Mouse (Mus musculus) adrenal gland, adult 2 months (tissue): ENCODE measurements around the gene Anapc15-ps. TPM values are rescaled to one million over a fixed set of nuclear protein-coding genes. Genes with fewer than 3 reads are reported as not detected.
A peak's percentile ranks its signal among the peaks of the same experiment; 100 is the strongest.

Experiments used
- DNase-seq: peaks from one replicate; pipeline ENCODE4 v3.0.0; 2021
- polyA plus RNA-seq: library from polyadenylated mRNA; depleted of rRNA; stranded (reverse); fragments of >200 nt; gene quantifications from 2 replicates; pipeline ENCODE4 v1.2.3, GENCODE M21; 2012
- total RNA-seq, 2 experiments: library from RNA; stranded (reverse); gene quantifications; 2 replicates each; pipeline ENCODE4 v1.2.3; 2021

Gene Anapc15-ps
- total and polyA plus RNA-seq, 3 experiments: not detected

GRCm38 (mm10) chr10:95691347-95691746 is 18.1 kb upstream of the Anapc15-ps start:
- DNase-seq: no peak

DNA sequence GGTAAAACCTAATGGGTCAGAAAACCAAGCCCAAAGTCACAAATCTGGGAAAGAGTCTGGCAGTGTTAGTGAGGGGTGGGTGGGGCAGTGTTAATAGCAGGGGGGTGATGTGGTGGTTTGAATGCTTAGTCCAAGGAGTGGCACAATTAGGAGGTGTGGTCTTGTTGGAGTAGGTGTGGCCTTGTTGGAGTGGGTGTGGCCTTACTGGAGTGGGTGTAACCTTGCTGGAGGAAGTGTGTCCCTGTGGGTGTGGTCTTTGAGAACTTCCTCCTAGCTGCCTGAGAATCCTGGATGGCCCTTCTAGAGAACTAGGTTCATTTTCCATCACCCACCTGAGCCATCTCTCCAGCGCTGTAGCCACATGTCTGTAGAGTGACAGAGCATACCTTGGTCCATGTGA is 16.6 kb upstream of the Anapc15-ps start:
- no peak for DNase-seq

DNA sequence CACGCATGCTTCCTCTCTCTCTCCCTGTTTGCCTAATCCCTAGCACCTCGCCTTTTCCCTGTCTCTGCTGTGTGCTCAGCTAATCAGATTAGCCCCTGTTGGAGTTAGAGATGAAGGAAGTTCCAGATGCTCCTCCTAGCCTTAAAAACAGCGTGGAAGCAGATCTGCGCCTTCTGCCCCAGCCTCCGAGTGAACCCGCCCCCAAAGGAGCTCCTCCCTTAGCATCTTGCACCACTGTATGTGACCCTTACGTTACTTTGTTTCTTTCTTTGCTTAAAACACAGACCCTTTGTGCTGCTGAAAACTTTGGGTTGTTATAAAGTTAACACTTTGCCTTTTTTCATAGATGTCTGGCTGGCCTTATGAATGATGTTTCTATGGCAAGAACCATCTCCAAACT is 15.8 kb upstream of the Anapc15-ps start:
- no peak for DNase-seq

DNA sequence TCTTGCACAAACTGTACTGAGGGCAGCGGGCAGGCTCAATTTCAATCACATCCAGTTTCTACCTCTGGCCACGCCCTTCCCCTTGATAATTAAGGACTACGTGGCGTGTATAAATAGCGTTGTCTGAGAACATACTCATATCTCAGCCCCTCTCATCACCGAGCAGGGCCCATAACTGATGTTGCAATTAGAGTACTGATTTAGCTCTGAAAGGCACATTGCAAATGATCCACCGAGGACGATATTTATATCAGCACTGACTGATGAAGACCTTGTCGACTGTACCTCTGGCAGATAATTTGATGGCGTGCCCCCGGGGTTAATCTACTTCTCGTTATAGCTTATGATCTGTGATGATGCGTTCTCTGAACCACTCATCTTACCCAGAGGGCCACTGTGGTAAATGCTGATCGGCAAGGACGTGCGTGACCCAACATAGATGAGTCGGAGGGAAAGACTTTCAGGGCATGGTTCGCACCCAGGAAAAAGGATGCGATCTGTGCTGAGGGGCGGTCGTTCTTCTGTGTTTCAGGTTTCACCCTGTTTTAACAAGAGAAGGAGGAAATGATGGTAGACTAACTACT is 14.4 kb upstream of the Anapc15-ps start:
- DNase-seq: no peak

- DNase-seq: no peak
These were observed 12.8 kb upstream of the Anapc15-ps start for GRCm38 (mm10) chr10:95686041-95686440.

DNA sequence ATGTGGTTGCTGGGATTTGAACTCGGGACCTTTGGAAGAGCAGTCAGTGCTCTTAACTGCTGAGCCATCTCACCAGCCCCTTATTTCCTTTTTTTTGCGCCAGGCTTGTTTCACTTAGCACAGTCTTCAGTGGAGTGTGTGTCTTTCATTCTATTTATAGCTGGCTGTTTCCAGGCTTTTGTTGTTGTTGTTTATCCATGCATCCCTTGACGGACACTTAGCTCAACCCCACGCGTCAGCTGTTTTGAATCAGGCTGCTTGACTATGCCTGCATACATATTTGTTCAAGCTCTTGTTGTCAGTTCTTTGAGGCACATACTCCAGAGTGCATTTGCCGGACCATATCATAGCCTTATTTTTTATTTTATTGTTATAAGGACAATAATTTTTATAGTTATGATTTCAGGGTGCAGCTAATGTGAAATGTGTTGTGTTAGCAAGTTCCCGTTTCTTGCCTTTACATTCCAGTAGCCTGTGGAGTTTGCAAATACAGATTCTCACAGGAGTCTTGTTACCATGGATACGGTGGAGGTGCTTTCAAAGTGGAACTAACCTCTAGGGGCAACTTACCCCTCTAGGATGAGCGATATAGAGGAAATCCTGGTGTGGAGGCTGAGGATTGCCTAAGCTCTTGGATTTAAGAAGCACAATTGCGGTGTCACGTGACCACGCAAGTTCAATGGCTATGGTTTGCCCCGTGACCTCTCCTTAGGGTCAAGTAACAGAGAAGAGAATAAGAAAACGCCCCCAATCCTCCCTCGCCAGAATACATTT is 11.7 kb upstream of the Anapc15-ps start:
- DNase-seq: no peak

GRCm38 (mm10) chr10:95684250-95684649 is 11.0 kb upstream of the Anapc15-ps start:
- no peak for DNase-seq

DNA sequence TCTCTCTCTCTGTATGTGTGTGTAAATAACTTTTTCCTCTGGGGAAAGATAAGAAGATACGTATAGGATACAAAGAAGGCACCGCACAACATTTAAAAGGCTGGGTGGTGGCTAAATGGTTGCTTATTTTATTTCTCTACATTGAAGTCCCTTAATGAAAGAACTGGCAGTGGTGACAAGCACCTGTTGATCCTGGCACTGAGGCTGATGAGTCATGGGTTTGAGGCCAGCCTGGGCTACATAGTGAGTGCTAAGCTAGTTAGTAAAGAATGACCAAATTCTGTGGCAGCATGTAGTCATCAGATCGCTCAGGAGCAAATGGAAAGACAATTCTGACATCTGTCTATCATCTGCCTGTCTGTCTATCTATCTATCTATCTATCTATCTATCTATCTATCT is 10.5 kb upstream of the Anapc15-ps start:
- no peak for DNase-seq

DNA sequence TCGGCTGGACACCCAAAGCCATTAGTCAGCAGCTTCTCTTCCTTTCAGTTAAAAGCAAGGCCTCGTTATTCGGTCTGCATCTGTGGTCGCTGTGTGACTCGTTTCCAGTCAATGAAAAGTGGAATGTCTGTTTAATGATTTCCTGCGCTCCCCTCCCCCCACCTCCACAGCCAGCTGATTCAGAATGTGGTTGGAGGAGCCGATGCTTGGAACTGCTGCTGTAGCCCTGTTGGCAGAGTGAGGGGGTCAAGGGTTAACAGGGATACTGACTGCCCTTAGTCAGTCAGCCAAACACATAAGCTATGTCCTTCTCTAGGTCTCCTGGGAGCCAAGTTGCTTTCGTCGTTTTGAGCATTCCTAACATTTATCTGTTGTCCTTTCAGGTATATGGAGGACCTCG is 9.7 kb upstream of the Anapc15-ps start:
- peak; percentile 21 for DNase-seq

GRCm38 (mm10) chr10:95682091-95682740 is 9.0 kb upstream of the Anapc15-ps start:
- DNase-seq: no peak

GRCm38 (mm10) chr10:95681481-95681880 is 8.2 kb upstream of the Anapc15-ps start:
- no peak for DNase-seq

DNA sequence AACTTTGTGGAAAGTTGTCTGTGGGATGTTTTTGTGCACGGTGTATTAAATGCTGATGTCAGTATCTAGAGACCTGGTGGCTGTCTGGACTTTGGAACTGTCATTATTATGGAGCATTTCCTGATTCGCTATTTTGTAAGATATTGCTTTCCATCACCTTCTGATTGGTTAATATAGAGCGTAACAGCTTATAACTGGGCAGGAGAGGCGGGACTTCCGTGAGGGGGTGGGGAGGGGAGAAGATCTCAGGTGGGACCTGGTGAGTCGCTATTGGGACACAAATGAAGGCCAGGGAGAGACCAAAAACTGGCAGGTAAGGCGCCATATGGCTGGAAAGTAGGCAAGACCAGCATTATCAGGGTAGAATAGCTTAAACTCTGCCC is 7.8 kb upstream of the Anapc15-ps start:
- no peak for DNase-seq

GRCm38 (mm10) chr10:95680153-95681057 is 7.2 kb upstream of the Anapc15-ps start:
- peak; percentile 52 for DNase-seq

DNA sequence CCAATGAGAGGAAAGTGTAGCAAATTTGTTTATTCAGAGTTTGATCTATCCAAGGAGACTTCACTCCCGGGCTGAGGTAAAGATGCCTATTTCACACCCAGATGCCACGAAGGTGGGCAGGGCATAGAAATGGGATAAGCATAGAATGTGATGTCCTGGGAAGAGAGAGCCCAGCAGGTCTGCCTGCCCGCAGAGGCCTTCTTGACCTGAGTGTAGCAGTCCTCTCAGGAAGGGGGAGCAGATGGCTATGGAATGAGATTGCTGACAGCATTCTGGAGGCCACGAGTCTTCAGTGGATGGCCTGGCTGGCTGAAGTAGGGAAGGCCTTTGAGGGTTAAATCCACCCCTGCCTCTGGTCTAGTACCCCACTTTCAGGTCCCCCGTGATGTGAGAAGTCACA is 5.9 kb upstream of the Anapc15-ps start:
- DNase-seq: no peak

DNA sequence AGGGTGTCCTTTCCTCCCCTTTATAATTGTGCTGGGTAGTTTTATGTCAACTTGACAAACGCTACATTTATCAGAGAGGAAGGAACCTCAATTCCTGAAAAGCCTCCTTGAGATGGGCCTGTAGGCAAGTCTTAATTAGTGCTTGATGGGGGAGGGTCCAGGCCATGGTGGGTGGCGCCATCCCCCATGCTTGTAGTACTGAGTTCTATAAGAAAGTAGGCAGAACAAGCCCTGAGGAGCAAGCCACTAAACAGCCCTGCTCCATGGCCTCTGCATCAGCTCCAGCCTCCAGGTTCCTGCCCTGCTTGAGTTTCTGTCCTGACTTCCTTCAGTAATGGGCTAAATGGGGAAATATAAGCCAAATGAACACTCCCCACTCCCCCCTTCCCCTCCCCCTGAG is 5.4 kb upstream of the Anapc15-ps start:
- DNase-seq: no peak

GRCm38 (mm10) chr10:95678241-95678640 is 5.0 kb upstream of the Anapc15-ps start:
- DNase-seq: no peak

GRCm38 (mm10) chr10:95677356-95678109 is 4.3 kb upstream of the Anapc15-ps start:
- peak; percentile 33 for DNase-seq

DNA sequence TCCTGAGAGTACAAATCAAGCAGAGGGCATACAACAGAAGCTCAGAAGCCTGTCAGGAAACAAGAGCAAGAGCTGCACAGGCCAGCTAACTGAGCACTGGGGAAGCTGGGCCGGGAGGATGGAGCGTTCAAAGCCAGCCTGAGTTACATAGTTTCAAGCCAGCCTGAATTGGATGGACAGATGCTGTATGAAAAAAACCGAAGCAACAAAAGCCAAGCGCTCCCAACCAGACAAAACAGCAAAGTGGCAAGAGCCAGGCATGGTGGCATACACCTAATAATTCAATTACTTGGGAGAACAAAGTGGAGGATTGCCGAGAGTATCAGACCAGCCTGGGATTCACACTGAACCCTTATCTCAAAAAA is 3.7 kb upstream of the Anapc15-ps start:
- no peak for DNase-seq

GRCm38 (mm10) chr10:95676387-95676786 is 3.1 kb upstream of the Anapc15-ps start:
- no peak for DNase-seq

GRCm38 (mm10) chr10:95670781-95671780 is 2.2 kb downstream of the Anapc15-ps start:
- DNase-seq: no peak
